Mouse (Mus musculus): ENCODE data around the gene Arhgap24. TPM values are rescaled to one million over a fixed set of nuclear protein-coding genes. Genes with fewer than 3 reads are reported as not detected.

The Arhgap24 gene
- polyA plus RNA-seq, 1 experiment, result 12.5 TPM

- Histone ChIP-seq H3K4me2 (ENCODE audit: low read depth) (no peak overlapping the region), H3K79me2 (ENCODE audit: control insufficient read depth, insufficient read depth) (no peaks in the 10 kb centered on the region), H3K27me3 (ENCODE audit: control insufficient read depth, insufficient read depth, insufficient read length) (no peaks in the 10 kb centered on the region), H3ac (ENCODE audit: control insufficient read depth, insufficient read length) (no peak overlapping the region), H3K4me3 (no peak overlapping the region), H3K36me3 (ENCODE audit: control insufficient read depth, insufficient read depth) (no peaks in the 10 kb centered on the region)
- TF ChIP-seq TCF12 (IDR thresholded peaks at IDR 0.05; ENCODE audit: insufficient read depth, poor library complexity, severe bottlenecking) (no peak), CEBPB (IDR thresholded peaks at IDR 0.05; ENCODE audit: insufficient read depth, poor library complexity, severe bottlenecking) (no peak), MYOG (IDR thresholded peaks at IDR 0.05; ENCODE audit: control insufficient read depth in 1 of 3, insufficient read depth in 1 of 3, insufficient read length in 2 of 3, low read depth in 2 of 3) (peak in 1 of 3 experiments; percentile 63), TCF3 (IDR thresholded peaks at IDR 0.05; ENCODE audit: insufficient read length, low read depth) (no peak), MAX (IDR thresholded peaks at IDR 0.05; ENCODE audit: low read depth) (no peak), POLR2AphosphoS2 (IDR thresholded peaks at IDR 0.05; ENCODE audit: insufficient read length, low read depth) (no peak), SRF (IDR thresholded peaks at IDR 0.05; ENCODE audit: control insufficient read depth, insufficient read length, low read depth) (no peak), REST (IDR thresholded peaks at IDR 0.05; ENCODE audit: insufficient read depth, insufficient read length) (no peak), USF1 (IDR thresholded peaks at IDR 0.05; ENCODE audit: low read depth) (peak; percentile 18), MYOD1 (IDR thresholded peaks at IDR 0.05; ENCODE audit: control insufficient read depth in 1 of 3, insufficient read length in 2 of 3, low read depth in 2 of 3) (peak in 2 of 3 experiments; percentile 62 to 68), POLR2A (IDR thresholded peaks at IDR 0.05; ENCODE audit: insufficient read length, low read depth) (no peak), E2F4 (IDR thresholded peaks at IDR 0.05; ENCODE audit: insufficient read depth) (no peak)
Measured at GRCm38 (mm10) chr5:102503868-102504267, 22.7 kb downstream of the Arhgap24 start.

GRCm38 (mm10) chr5:102504557-102504956 is 23.4 kb downstream of the Arhgap24 start:
- no peak overlapping the region for H3ac ChIP-seq (ENCODE audit: control insufficient read depth, insufficient read length)
- H3K27me3 ChIP-seq (ENCODE audit: control insufficient read depth, insufficient read depth, insufficient read length), result no peaks in the 10 kb centered on the region
- peak; percentile 78 for TF ChIP-seq USF1 (IDR thresholded peaks at IDR 0.05; ENCODE audit: low read depth)
- TF ChIP-seq TCF12 (IDR thresholded peaks at IDR 0.05; ENCODE audit: insufficient read depth, poor library complexity, severe bottlenecking), result no peak
- TF ChIP-seq TCF3 (IDR thresholded peaks at IDR 0.05; ENCODE audit: insufficient read length, low read depth), result no peak
- TF ChIP-seq E2F4 (IDR thresholded peaks at IDR 0.05; ENCODE audit: insufficient read depth), result no peak
- no peak for TF ChIP-seq MYOG (IDR thresholded peaks at IDR 0.05; ENCODE audit: control insufficient read depth in 1 of 3, insufficient read depth in 1 of 3, insufficient read length in 2 of 3, low read depth in 2 of 3)
- no peak for TF ChIP-seq POLR2AphosphoS2 (IDR thresholded peaks at IDR 0.05; ENCODE audit: insufficient read length, low read depth)
- TF ChIP-seq CEBPB (IDR thresholded peaks at IDR 0.05; ENCODE audit: insufficient read depth, poor library complexity, severe bottlenecking), result no peak
- no peak for TF ChIP-seq MAX (IDR thresholded peaks at IDR 0.05; ENCODE audit: low read depth)
- no peak for TF ChIP-seq POLR2A (IDR thresholded peaks at IDR 0.05; ENCODE audit: insufficient read length, low read depth)
- TF ChIP-seq MYOD1 (IDR thresholded peaks at IDR 0.05; ENCODE audit: control insufficient read depth in 1 of 3, insufficient read length in 2 of 3, low read depth in 2 of 3), result peak in 2 of 3 experiments; percentile 16 to 37
- no peak for TF ChIP-seq SRF (IDR thresholded peaks at IDR 0.05; ENCODE audit: control insufficient read depth, insufficient read length, low read depth)
- no peak for TF ChIP-seq REST (IDR thresholded peaks at IDR 0.05; ENCODE audit: insufficient read depth, insufficient read length)
- no peaks in the 10 kb centered on the region for H3K36me3 ChIP-seq (ENCODE audit: control insufficient read depth, insufficient read depth)
- H3K79me2 ChIP-seq (ENCODE audit: control insufficient read depth, insufficient read depth), result no peaks in the 10 kb centered on the region
- H3K4me2 ChIP-seq (ENCODE audit: low read depth), result peak overlapping the region; percentile 0
- no peak overlapping the region for H3K4me3 ChIP-seq

GRCm38 (mm10) chr5:102508162-102508561 is 27.0 kb downstream of the Arhgap24 start:
- Histone ChIP-seq H3ac (ENCODE audit: control insufficient read depth, insufficient read length) (no peak overlapping the region), H3K36me3 (ENCODE audit: control insufficient read depth, insufficient read depth) (no peaks in the 10 kb centered on the region), H3K4me3 (no peak overlapping the region), H3K4me2 (ENCODE audit: low read depth) (no peak overlapping the region), H3K79me2 (ENCODE audit: control insufficient read depth, insufficient read depth) (no peaks in the 10 kb centered on the region), H3K27me3 (ENCODE audit: control insufficient read depth, insufficient read depth, insufficient read length) (no peaks in the 10 kb centered on the region)
- TF ChIP-seq REST (IDR thresholded peaks at IDR 0.05; ENCODE audit: insufficient read depth, insufficient read length), result no peak

GRCm38 (mm10) chr5:102509381-102509780 is 28.2 kb downstream of the Arhgap24 start:
- Histone ChIP-seq H3K4me2 (ENCODE audit: low read depth) (no peak overlapping the region), H3K79me2 (ENCODE audit: control insufficient read depth, insufficient read depth) (no peaks in the 10 kb centered on the region), H3K36me3 (ENCODE audit: control insufficient read depth, insufficient read depth) (no peaks in the 10 kb centered on the region), H3K27me3 (ENCODE audit: control insufficient read depth, insufficient read depth, insufficient read length) (no peaks in the 10 kb centered on the region), H3ac (ENCODE audit: control insufficient read depth, insufficient read length) (no peak overlapping the region), H3K4me3 (no peak overlapping the region)
- TF ChIP-seq TCF12 (IDR thresholded peaks at IDR 0.05; ENCODE audit: insufficient read depth, poor library complexity, severe bottlenecking), result no peak

GRCm38 (mm10) chr5:102511651-102512050 is 30.5 kb downstream of the Arhgap24 start:
- no peak overlapping the region for H3K4me3 ChIP-seq
- H3K27me3 ChIP-seq (ENCODE audit: control insufficient read depth, insufficient read depth, insufficient read length), result no peaks in the 10 kb centered on the region
- TF ChIP-seq MYOG (IDR thresholded peaks at IDR 0.05; ENCODE audit: control insufficient read depth in 1 of 3, insufficient read depth in 1 of 3, insufficient read length in 2 of 3, low read depth in 2 of 3), result no peak
- no peak for TF ChIP-seq SRF (IDR thresholded peaks at IDR 0.05; ENCODE audit: control insufficient read depth, insufficient read length, low read depth)
- TF ChIP-seq E2F4 (IDR thresholded peaks at IDR 0.05; ENCODE audit: insufficient read depth), result no peak
- TF ChIP-seq MYOD1 (IDR thresholded peaks at IDR 0.05; ENCODE audit: control insufficient read depth in 1 of 3, insufficient read length in 2 of 3, low read depth in 2 of 3), result no peak
- TF ChIP-seq USF1 (IDR thresholded peaks at IDR 0.05; ENCODE audit: low read depth), result no peak
- TF ChIP-seq TCF12 (IDR thresholded peaks at IDR 0.05; ENCODE audit: insufficient read depth, poor library complexity, severe bottlenecking), result no peak
- no peak for TF ChIP-seq MAX (IDR thresholded peaks at IDR 0.05; ENCODE audit: low read depth)
- TF ChIP-seq TCF3 (IDR thresholded peaks at IDR 0.05; ENCODE audit: insufficient read length, low read depth), result no peak
- TF ChIP-seq POLR2A (IDR thresholded peaks at IDR 0.05; ENCODE audit: insufficient read length, low read depth), result no peak
- TF ChIP-seq REST (IDR thresholded peaks at IDR 0.05; ENCODE audit: insufficient read depth, insufficient read length), result no peak
- TF ChIP-seq CEBPB (IDR thresholded peaks at IDR 0.05; ENCODE audit: insufficient read depth, poor library complexity, severe bottlenecking), result no peak
- no peak for TF ChIP-seq POLR2AphosphoS2 (IDR thresholded peaks at IDR 0.05; ENCODE audit: insufficient read length, low read depth)
- H3ac ChIP-seq (ENCODE audit: control insufficient read depth, insufficient read length), result no peak overlapping the region
- no peak overlapping the region for H3K4me2 ChIP-seq (ENCODE audit: low read depth)
- H3K36me3 ChIP-seq (ENCODE audit: control insufficient read depth, insufficient read depth), result no peaks in the 10 kb centered on the region
- no peaks in the 10 kb centered on the region for H3K79me2 ChIP-seq (ENCODE audit: control insufficient read depth, insufficient read depth)

Measured in myocyte (in vitro differentiated cells).